Mouse (Mus musculus) embryonic facial prominence, embryonic 12.5 days (tissue): Measurements from ENCODE around the gene Samm50. TPM values are rescaled to one million over a fixed set of nuclear protein-coding genes. Genes with fewer than 3 reads are reported as not detected.

Experiments used
- ATAC-seq: fragments of 200-750 bp; cut with Nextera tagmentation; 2 replicates; pipeline ENCODE4 v1.8.0; 2017; ENCODE audit not compliant: insufficient number of reproducible peaks, insufficient read depth, low FRiP score, low TSS enrichment
- H3K27ac ChIP-seq: fragments of 300-500 bp; sonication (generic); 2 replicates; pipeline ENCODE4 v1.5.1; 2016; ENCODE audit warnings: mild to moderate bottlenecking
- H3K27me3 ChIP-seq: fragments of 300-500 bp; sonication (generic); 2 replicates; pipeline ENCODE4 v1.6.1; 2016; ENCODE audit warnings: mild to moderate bottlenecking, moderate library complexity
- H3K36me3 ChIP-seq: fragments of 300-500 bp; sonication (generic); 2 replicates; pipeline ENCODE4 v1.6.1; 2016; ENCODE audit warnings: mild to moderate bottlenecking
- H3K4me1 ChIP-seq: fragments of 300-500 bp; sonication (generic); 2 replicates; pipeline ENCODE4 v1.6.1; 2016
- H3K4me2 ChIP-seq: fragments of 300-500 bp; sonication (generic); replicated peaks from 2 replicates; pipeline ENCODE4 v1.6.1; 2016; ENCODE audit warnings: mild to moderate bottlenecking, moderate library complexity
- H3K4me3 ChIP-seq: fragments of 300-500 bp; sonication (generic); 2 replicates; pipeline ENCODE4 v1.5.1; 2016; ENCODE audit warnings: mild to moderate bottlenecking
- H3K9ac ChIP-seq: fragments of 300-500 bp; sonication (generic); 2 replicates; pipeline ENCODE4 v1.6.1; 2016; ENCODE audit warnings: mild to moderate bottlenecking, moderate library complexity
- H3K9me3 ChIP-seq: fragments of 300-500 bp; sonication (generic); 2 replicates; pipeline ENCODE4 v1.6.1; 2016; ENCODE audit warnings: mild to moderate bottlenecking, moderate library complexity
- WGBS: fragments of 180-500 bp; shearing (Covaris S2); methylation state at CpG from one replicate; pipeline ENCODE4 v1.1.7; 2016; 5-methylcytosine and 5-hydroxymethylcytosine counted together
- polyA plus RNA-seq: library from polyadenylated mRNA; unstranded; fragments of >200 nt; fragmentation: Nextera tagmentation; extraction: Ambion mirVana; gene quantifications from 2 replicates; pipeline ENCODE4 v1.2.1, GENCODE M21; 2016

The Samm50 gene
- polyA plus RNA-seq, 1 experiment from 2014 or later, result 108 TPM

GRCm38 (mm10) chr15:84212031-84212755, 20.2 kb downstream of the Samm50 start:
- Histone ChIP-seq H3K4me3 (no peak overlapping the region), H3K27ac (no peak overlapping the region), H3K4me2 (no peak overlapping the region), H3K9ac (no peak overlapping the region), H3K4me1 (peaks cover 41% of the 10 kb centered on the region), H3K9me3 (no peaks in the 10 kb centered on the region), H3K27me3 (no peaks in the 10 kb centered on the region), H3K36me3 (peaks cover 54% of the 10 kb centered on the region)
- ATAC-seq, result peak; percentile 54
- WGBS, result 42% methylated on average over 6 of the region's 6 CpGs

- no peak overlapping the region for H3K4me3 ChIP-seq
- H3K9me3 ChIP-seq, result no peaks in the 10 kb centered on the region
- peaks cover 46% of the 10 kb centered on the region for H3K4me1 ChIP-seq
- 76% methylated on average over 2 of the region's 2 CpGs for WGBS
- no peak overlapping the region for H3K27ac ChIP-seq
- no peaks in the 10 kb centered on the region for H3K27me3 ChIP-seq
- H3K4me2 ChIP-seq, result no peak overlapping the region
- no peak for ATAC-seq
- H3K36me3 ChIP-seq, result peaks cover 49% of the 10 kb centered on the region
- H3K9ac ChIP-seq, result no peak overlapping the region
These were observed 20.7 kb downstream of the Samm50 start for GRCm38 (mm10) chr15:84212756-84213105.

GRCm38 (mm10) chr15:84213162-84213739, 21.2 kb downstream of the Samm50 start:
- peaks cover 52% of the 10 kb centered on the region for H3K4me1 ChIP-seq
- 88% methylated on average over 6 of the region's 6 CpGs for WGBS
- H3K4me2 ChIP-seq, result no peak overlapping the region
- no peak overlapping the region for H3K4me3 ChIP-seq
- H3K27ac ChIP-seq, result no peak overlapping the region
- no peaks in the 10 kb centered on the region for H3K27me3 ChIP-seq
- H3K9ac ChIP-seq, result no peak overlapping the region
- H3K36me3 ChIP-seq, result peaks cover 46% of the 10 kb centered on the region
- H3K9me3 ChIP-seq, result no peaks in the 10 kb centered on the region
- ATAC-seq, result no peak

- Histone ChIP-seq H3K9me3 (no peaks in the 10 kb centered on the region), H3K4me3 (no peak overlapping the region), H3K4me2 (no peak overlapping the region), H3K4me1 (peaks cover 64% of the 10 kb centered on the region), H3K27ac (no peak overlapping the region), H3K9ac (no peak overlapping the region), H3K27me3 (no peaks in the 10 kb centered on the region), H3K36me3 (peaks cover 36% of the 10 kb centered on the region)
- WGBS, result 57% methylated on average over 7 of the region's 7 CpGs
- ATAC-seq, result no peak
These were observed 22.4 kb downstream of the Samm50 start for GRCm38 (mm10) chr15:84214476-84214875.

- no peak for ATAC-seq
- WGBS, result 75% methylated on average over 2 of the region's 2 CpGs
- Histone ChIP-seq H3K36me3 (peaks cover 28% of the 10 kb centered on the region), H3K27me3 (no peaks in the 10 kb centered on the region), H3K9me3 (no peaks in the 10 kb centered on the region), H3K4me1 (peaks cover 67% of the 10 kb centered on the region), H3K4me3 (no peak overlapping the region), H3K9ac (no peak overlapping the region), H3K4me2 (no peak overlapping the region), H3K27ac (no peak overlapping the region)
These were observed 23.2 kb downstream of the Samm50 start for GRCm38 (mm10) chr15:84215273-84215672.

GRCm38 (mm10) chr15:84216026-84216425, 24.0 kb downstream of the Samm50 start:
- no peak overlapping the region for H3K4me3 ChIP-seq
- peaks cover 67% of the 10 kb centered on the region for H3K4me1 ChIP-seq
- H3K36me3 ChIP-seq, result peaks cover 21% of the 10 kb centered on the region
- H3K27me3 ChIP-seq, result no peaks in the 10 kb centered on the region
- H3K4me2 ChIP-seq, result no peak overlapping the region
- ATAC-seq, result no peak
- H3K27ac ChIP-seq, result no peak overlapping the region
- no peaks in the 10 kb centered on the region for H3K9me3 ChIP-seq
- H3K9ac ChIP-seq, result no peak overlapping the region

GRCm38 (mm10) chr15:84216461-84217084, 24.5 kb downstream of the Samm50 start:
- no peak overlapping the region for H3K4me3 ChIP-seq
- 8% methylated on average over 7 of the region's 7 CpGs for WGBS

GRCm38 (mm10) chr15:84217969-84218782, 26.1 kb downstream of the Samm50 start:
- H3K9me3 ChIP-seq, result no peaks in the 10 kb centered on the region
- no peak for ATAC-seq
- H3K4me2 ChIP-seq, result peak overlapping the region; percentile 5; the same call in 1 of the 2 replicates
- peak overlapping the region; percentile 69 for H3K27ac ChIP-seq
- WGBS, result 27% methylated on average over 23 of the region's 23 CpGs
- no peak overlapping the region for H3K4me3 ChIP-seq
- no peaks in the 10 kb centered on the region for H3K27me3 ChIP-seq
- peaks cover 57% of the 10 kb centered on the region for H3K4me1 ChIP-seq
- H3K9ac ChIP-seq, result no peak overlapping the region
- H3K36me3 ChIP-seq, result peaks cover 11% of the 10 kb centered on the region; the same call in 1 of the 2 replicates

More at GRCm38 (mm10) chr15:84216461-84217084, 24.5 kb downstream of the Samm50 start:
- H3K4me2 ChIP-seq, result no peak overlapping the region
- ATAC-seq, result no peak
- no peak overlapping the region for H3K9ac ChIP-seq
- H3K4me1 ChIP-seq, result peaks cover 67% of the 10 kb centered on the region
- H3K27me3 ChIP-seq, result no peaks in the 10 kb centered on the region
- 0 out of 2 replicates have a peak overlapping the region, but pooled peaks have one; percentile 18 for H3K27ac ChIP-seq
- peaks cover 15% of the 10 kb centered on the region for H3K36me3 ChIP-seq
- H3K9me3 ChIP-seq, result no peaks in the 10 kb centered on the region

GRCm38 (mm10) chr15:84218783-84219271, 26.8 kb downstream of the Samm50 start:
- Histone ChIP-seq H3K4me2 (0 out of 2 replicates have a peak overlapping the region, but pooled peaks have one; percentile 5), H3K4me3 (no peak overlapping the region), H3K9ac (no peak overlapping the region), H3K9me3 (no peaks in the 10 kb centered on the region), H3K27ac (peak overlapping the region; percentile 69), H3K4me1 (peaks cover 60% of the 10 kb centered on the region), H3K27me3 (no peaks in the 10 kb centered on the region), H3K36me3 (peaks cover 11% of the 10 kb centered on the region; the same call in 1 of the 2 replicates)
- WGBS, result 11% methylated on average over 9 of the region's 9 CpGs
- no peak for ATAC-seq

- ATAC-seq, result no peak
- Histone ChIP-seq H3K36me3 (no peaks in the 10 kb centered on the region), H3K9ac (no peak overlapping the region), H3K4me1 (peaks cover 48% of the 10 kb centered on the region), H3K27ac (no peak overlapping the region), H3K27me3 (no peaks in the 10 kb centered on the region), H3K9me3 (no peaks in the 10 kb centered on the region), H3K4me3 (no peak overlapping the region), H3K4me2 (no peak overlapping the region)
- WGBS, result 71% methylated on average over 5 of the region's 5 CpGs
These were observed 29.5 kb downstream of the Samm50 start for GRCm38 (mm10) chr15:84221539-84221938.

GRCm38 (mm10) chr15:84223423-84223822, 31.4 kb downstream of the Samm50 start:
- no peaks in the 10 kb centered on the region for H3K27me3 ChIP-seq
- ATAC-seq, result no peak
- H3K9me3 ChIP-seq, result no peaks in the 10 kb centered on the region
- no peak overlapping the region for H3K9ac ChIP-seq
- peak overlapping the region; percentile 8; the same call in 1 of the 2 replicates for H3K27ac ChIP-seq
- no peaks in the 10 kb centered on the region for H3K36me3 ChIP-seq
- H3K4me2 ChIP-seq, result no peak overlapping the region
- H3K4me1 ChIP-seq, result peaks cover 35% of the 10 kb centered on the region
- 38% methylated on average over 6 of the region's 6 CpGs for WGBS
- no peak overlapping the region for H3K4me3 ChIP-seq
